Mouse (Mus musculus): ENCODE data around the gene Rab12. TPM values are rescaled to one million over a fixed set of nuclear protein-coding genes. Genes with fewer than 3 reads are reported as not detected.

Rab12 gene
- total RNA-seq, 2 experiments from 2014 or later = 113 to 114 TPM

DNA sequence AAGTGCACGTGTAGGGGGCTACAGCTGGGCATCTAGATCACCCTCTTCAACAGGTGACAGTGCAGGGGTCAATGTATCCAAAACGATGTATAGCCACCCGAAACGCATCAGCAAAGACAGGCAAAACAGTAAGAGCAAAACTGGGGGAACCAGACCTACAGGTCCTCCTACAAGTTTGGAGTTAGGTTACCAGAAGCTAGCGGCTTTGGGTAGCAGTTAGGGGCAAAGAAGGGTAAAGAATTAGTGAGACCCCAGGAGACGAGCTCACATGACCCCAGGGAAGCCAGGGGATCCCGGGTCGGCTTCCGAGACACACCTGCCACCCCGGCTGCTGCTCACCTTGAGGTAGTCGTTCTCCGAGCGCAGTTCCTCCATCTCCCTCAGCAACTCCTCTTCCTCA, 71.6 kb downstream of the Rab12 start:
- no peak for DNase-seq

- DNase-seq = no peak
These were observed 72.6 kb downstream of the Rab12 start for GRCm38 (mm10) chr17:66447007-66447312.

DNA sequence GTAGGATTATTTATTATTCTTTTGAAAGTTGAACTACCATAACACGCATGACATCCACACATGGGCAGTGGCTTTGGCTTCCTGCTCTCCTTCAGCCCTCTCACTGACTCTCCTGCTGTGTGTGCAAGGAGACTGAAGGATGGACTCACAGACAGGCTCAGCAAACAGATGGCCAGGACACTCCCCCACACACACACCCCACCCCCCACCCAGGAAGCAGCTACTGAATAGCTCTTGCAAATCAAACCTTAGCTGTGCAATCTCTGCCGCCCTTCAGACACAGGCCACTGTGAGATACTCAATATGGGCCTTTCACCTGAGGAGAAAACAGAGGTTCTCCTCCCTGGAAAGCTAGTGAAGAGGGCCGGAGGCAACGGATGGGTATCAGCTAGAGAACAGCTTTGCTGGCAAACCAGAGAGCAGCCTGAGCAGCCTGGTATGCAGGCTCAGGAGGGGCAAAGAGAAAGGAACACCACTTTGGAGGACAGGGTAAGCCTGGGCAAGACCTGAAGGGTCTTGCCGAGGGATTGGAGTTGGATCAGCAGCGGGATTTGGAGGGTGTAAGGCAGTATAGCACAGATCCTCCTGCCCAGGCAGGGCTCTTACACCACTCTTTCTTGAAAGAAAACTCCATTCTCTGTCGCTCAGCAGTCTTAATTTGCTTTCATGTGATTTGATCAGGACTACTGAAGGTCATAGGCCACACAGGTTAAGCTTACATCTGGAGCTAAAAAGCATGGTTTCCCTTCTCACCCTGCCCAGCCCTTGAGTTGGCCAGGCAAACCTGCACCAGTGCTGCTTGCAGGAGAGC, 73.1 kb downstream of the Rab12 start:
- no peak for DNase-seq

Other genes with a start within 250 kb of the Rab12 start
- 1 to 10 TPM; 4.9 to 5.4 TPM for gene Mtcl1, start 70.0 kb downstream of the Rab12 start, total RNA-seq (2021)
- under 1 TPM; 0.16 to 0.24 TPM for gene Themis3, start 74.9 kb upstream of the Rab12 start, total RNA-seq (2021)